Mouse (Mus musculus): ENCODE results near the gene Gm49711. TPM values are rescaled to one million over a fixed set of nuclear protein-coding genes. Genes with fewer than 3 reads are reported as not detected.
"Not testable (repeated sequence)": the region's sequence is repeated elsewhere in the genome, so short reads cannot be mapped to it uniquely, and the experiment has no call there.

The Gm49711 gene
- total RNA-seq, 2 experiments from 2014 or later: not detected

DNA sequence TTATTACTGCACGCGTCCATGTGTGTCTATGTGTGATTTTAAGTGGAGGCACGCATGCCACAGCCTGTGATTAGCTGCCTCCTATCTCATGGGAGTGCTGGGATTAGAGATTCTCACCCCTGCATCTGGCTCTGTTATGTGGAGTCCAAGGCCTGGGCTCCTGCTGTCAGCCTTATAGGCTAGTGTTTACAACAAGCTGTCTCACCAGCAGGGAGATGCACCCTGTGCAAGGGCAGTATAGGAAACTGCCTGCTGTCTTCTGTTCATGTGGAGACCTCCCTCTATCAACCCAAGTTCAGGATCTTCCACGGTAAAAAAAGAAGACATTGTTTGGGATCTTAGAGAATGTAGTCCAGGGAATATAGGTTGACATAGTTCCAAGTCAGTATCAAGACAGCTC is 92.9 kb downstream of the Gm49711 start:
- intact Hi-C loops (cut with DNase I; ENCODE audit: low total_unique reads): no loop called here
- DNase-seq: no peak

DNA sequence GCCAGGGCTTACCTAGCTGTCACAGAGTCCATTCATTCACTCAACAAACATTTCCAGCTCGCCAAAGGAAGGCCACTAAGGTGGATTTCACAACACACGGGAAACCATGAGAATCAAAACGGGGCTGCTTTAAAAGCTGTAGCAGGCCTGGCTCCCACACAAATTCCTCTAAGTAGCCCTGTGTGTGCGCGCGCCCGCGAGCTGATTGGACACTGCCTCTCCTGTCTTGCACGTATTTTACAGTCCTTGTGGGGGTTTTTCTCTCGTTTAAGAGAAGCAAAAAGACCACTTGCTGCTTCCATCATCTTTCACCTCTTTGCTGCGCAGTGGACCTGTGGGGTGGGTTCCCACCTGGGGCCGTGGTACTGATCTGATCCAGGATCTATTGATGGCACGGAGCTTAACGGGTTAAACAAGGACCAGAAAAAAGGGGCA is 99.9 kb downstream of the Gm49711 start:
- DNase-seq: no peak
- intact Hi-C loops (cut with DNase I; ENCODE audit: low total_unique reads): no loop called here

GRCm38 (mm10) chr16:92158461-92159091 is 100.5 kb downstream of the Gm49711 start:
- peak; percentile 38 for DNase-seq
- intact Hi-C loops (cut with DNase I; ENCODE audit: low total_unique reads): no loop called here

DNA sequence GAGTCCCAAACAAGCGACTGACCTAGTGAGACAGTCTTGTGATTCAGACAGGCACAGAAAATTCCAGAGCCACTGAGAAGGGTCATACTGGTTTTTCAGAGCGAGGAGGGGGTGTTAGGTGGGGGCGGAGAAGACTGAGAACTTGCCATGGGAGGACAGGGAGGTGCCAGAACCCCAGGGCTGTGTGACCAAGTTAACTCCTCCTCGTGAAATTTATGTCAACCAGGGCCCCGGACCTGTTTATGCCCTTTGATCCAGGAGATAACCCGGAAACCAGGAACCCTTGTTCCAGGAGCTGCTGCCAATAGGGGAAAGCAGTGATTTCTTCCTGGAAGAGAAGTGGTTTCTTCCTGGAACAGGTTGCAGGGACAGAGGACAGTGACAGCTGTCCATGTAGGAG is 101.0 kb downstream of the Gm49711 start:
- DNase-seq: no peak
- intact Hi-C loops (cut with DNase I; ENCODE audit: low total_unique reads): no loop called here

GRCm38 (mm10) chr16:92162289-92162688 is 104.2 kb downstream of the Gm49711 start:
- no peak for DNase-seq
- intact Hi-C loops (cut with DNase I; ENCODE audit: low total_unique reads): no loop called here

DNA sequence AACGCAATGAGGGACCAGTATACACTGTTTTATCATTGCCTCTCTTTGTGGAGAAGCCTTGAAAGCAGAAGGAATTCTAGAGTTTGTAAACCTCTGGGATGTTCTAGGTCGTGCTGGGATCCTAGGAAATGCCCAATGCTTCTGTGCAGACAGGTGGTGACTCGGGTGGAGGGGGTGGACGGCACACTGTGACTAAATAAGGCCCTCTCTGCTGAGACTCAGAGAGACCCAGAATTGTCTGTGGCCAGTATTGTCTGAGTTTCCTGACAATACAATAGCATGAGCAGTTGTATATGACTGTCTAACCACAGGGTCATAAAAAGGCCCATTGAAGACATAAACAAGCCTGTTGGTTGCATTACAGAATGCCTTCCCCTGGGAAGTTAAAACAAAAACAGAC is 105.4 kb downstream of the Gm49711 start:
- DNase-seq: no peak
- intact Hi-C loops (cut with DNase I; ENCODE audit: low total_unique reads): no loop called here

DNA sequence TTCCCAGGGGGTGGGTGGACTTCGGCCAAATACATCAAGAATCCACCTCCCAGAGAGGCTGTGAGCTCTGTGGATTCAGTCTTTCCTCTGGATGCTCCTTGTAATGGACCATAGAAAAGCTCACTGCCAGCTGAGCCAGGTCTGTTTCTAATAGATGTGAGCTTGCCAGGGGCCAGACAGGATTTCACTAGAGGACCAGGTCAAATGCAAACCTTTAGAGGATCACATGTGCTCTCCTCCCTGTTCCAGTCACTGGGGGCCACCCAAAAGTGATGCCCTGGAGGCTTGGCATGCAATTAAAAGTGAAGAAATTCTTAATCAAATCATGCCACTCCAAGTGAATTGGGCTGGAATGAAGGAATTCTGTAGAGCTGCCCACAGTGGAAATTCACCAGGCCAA is 117.9 kb downstream of the Gm49711 start:
- DNase-seq: no peak
- intact Hi-C loops (cut with DNase I; ENCODE audit: low total_unique reads): no loop called here

DNA sequence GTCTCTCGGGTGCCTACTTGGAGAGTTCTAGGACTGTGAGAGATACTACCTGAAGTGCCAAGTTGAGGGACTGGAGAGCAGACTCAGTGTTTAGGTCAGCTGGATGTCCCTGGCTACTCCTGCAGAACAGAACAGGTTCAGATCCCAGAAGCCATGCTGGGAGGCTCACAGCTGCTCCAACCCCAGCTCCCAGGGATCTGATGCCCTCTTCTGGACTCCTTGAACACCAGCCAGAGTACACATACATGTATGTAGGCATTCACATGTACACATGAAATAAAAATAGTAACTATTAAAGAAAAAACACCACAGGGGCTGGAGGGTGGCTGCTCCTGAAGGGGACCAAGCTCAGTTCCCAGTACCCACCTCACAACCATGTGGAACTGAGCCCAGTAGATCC is 119.6 kb downstream of the Gm49711 start:
- no peak for DNase-seq
- intact Hi-C loops (cut with DNase I; ENCODE audit: low total_unique reads): no loop called here

GRCm38 (mm10) chr16:92179306-92179705 is 121.2 kb downstream of the Gm49711 start:
- intact Hi-C loops (cut with DNase I; ENCODE audit: low total_unique reads): no loop called here
- DNase-seq: no peak

DNA sequence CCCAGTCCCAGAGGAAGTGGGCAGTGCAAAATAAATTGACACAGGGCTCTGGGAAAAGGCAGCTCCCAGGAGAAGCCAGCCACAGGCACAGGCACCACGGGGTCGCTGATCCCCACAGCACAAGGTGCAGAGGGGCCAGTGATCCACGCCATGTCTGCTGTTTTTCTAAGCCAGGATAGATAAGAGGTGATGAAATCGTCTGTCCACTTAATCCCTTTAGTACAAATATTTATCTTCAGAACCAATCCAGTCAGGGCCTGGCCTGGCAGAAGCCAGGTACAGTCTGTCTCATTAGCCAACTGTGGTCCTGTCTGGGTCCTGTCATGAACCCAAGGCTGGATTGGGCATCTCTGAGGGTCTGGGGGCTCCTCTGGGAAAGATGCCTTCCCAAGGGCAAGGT is 125.4 kb downstream of the Gm49711 start:
- intact Hi-C loops (cut with DNase I; ENCODE audit: low total_unique reads): no loop called here
- no peak for DNase-seq

- no peak for DNase-seq
- intact Hi-C loops (cut with DNase I; ENCODE audit: low total_unique reads): no loop called here
Measured at GRCm38 (mm10) chr16:92190603-92191002, 132.5 kb downstream of the Gm49711 start.

- intact Hi-C loops (cut with DNase I; ENCODE audit: low total_unique reads): no loop called here
- DNase-seq: no peak
Measured at GRCm38 (mm10) chr16:92195094-92195493, 137.0 kb downstream of the Gm49711 start.

DNA sequence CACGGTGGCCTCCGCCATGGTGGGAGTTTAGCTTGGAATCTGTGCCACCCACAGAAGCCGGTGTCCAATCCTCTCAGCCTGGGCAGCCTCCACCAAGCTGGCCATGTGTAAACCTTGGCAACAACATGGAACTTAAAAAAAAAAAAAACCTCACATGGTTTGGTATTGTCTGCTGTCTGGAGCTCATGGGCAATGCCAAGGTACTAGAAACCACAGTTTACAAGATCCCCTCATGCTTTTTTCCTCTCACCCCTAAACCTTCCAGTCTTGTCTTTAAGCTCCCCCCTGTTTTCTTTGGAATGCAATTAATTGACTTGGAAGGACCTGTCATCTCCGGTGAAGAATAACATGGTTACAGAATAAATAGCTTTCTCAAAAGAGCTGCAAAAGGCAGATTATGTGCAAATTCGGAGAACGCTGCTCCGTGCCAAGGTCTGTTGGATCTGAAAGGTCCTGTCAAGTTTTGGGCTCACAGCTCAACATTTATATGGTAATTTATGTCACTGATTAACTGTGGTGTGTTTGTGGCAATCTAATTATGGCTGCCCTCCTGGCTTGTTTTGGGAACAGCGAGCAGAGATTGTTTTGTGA is 138.7 kb downstream of the Gm49711 start:
- intact Hi-C loops (cut with DNase I; ENCODE audit: low total_unique reads): no loop called here
- no peak for DNase-seq

GRCm38 (mm10) chr16:92200615-92201014 is 142.5 kb downstream of the Gm49711 start:
- intact Hi-C loops (cut with DNase I; ENCODE audit: low total_unique reads): no loop called here
- peak; percentile 57 for DNase-seq

- intact Hi-C loops (cut with DNase I; ENCODE audit: low total_unique reads): no loop called here
- DNase-seq: no peak
Measured at GRCm38 (mm10) chr16:92203599-92203998, 145.5 kb downstream of the Gm49711 start.

- DNase-seq: no peak
- intact Hi-C loops (cut with DNase I; ENCODE audit: low total_unique reads): no loop called here
Measured at GRCm38 (mm10) chr16:92209291-92209781, 151.2 kb downstream of the Gm49711 start.

DNA sequence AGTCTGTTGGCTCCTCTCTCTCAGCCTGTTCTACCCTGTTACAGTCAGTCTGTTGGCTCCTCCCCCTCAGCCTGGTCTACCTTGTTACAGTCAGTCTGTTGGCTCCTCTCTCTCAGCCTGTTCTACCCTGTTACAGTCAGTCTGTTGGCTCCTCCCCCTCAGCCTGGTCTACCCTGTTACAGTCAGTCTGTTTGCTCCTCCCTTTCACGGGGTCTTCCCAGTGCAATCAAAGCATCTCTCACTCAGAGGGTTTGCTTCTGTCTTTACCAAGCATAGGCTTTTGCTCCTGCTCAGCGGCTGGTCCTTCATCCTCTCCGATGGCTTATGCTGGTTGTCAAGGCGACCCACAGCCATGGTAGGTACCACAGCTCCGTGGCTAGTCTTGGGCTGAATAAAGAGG is 152.2 kb downstream of the Gm49711 start:
- DNase-seq; intact Hi-C loops (cut with DNase I; ENCODE audit: low total_unique reads): not testable (repeated sequence)

DNA sequence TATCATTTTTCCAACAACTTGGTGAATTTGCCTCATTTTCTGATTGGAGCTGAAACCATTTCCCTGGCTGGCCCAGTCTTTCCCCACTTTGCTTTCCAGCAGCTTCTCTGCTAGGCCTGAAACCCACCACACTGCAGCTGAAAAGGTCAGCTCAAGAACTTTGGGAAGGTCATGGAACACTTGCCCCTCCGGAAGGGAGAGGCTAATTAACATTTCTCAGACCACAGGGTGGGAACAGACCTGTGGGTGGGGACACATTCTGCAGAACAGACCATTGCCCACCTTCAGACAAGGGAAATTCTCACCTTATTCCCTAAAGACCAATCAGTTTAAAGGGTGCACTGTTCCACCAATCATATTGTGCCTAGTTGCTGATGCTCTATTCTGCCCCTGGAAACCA is 155.8 kb downstream of the Gm49711 start:
- DNase-seq; intact Hi-C loops (cut with DNase I; ENCODE audit: low total_unique reads): not testable (repeated sequence)

DNA sequence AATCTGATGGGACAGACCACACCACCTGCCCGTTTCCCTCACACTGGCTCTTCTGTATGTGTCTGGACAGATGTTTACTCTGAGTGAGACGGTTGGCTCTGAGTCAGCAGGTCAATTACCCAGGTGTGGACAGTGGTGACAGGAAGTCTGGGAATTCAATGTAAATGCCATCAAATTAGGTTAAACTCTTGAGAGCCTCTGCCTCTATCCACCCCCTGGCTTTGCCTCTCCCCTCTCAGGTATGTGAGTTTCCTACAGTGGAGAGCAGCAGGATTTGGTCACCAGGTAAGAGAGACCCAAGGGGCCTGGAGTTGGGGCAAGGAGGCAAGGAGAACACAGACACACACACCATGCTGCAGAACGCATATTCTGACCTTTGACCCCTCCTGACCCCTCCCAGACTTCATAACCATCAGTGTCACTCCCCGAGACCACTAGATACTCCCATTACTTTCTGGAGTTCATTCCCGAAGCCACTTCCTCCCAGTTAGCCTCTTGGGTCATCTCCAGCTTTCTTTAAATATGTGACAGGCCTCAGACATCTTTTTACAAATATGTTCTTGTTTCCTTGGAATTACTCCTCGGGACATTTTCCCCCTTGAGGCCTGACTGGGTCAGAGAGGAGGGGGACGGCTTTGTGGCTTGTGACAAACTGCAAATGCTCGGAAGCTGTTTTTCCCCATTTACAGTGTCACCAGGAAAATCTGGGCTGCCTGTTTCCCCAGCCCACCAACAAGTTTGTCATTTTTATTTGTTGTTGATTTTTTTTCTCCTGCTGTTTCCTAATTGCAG is 157.7 kb downstream of the Gm49711 start:
- intact Hi-C loops (cut with DNase I; ENCODE audit: low total_unique reads): no loop called here
- DNase-seq: no peak

- intact Hi-C loops (cut with DNase I; ENCODE audit: low total_unique reads): no loop called here
- no peak for DNase-seq
Measured at GRCm38 (mm10) chr16:92220754-92221153, 162.6 kb downstream of the Gm49711 start.
